Mouse (Mus musculus): Measurements from ENCODE around the gene Pik3c2g.

GRCm38 (mm10) chr6:139589291-139589690, 2.3 kb downstream of the Pik3c2g start:
- TF ChIP-seq CTCF (IDR thresholded peaks at IDR 0.05; ENCODE audit: borderline replicate concordance, extremely low read depth, insufficient read depth, insufficient read length) = peak; percentile 85
- no peak for TF ChIP-seq POLR2A (IDR thresholded peaks at IDR 0.05; ENCODE audit: borderline replicate concordance, extremely low read depth, insufficient read depth, insufficient read length, poor library complexity, severe bottlenecking)

Data from brain, embryonic 14.5 days (tissue).